Mouse (Mus musculus) Muller cell, postnatal 12 days (primary cell): ENCODE measurements at regions not wholly inside any gene's neighbourhood (a gene's known extent, or its start where the extent isn't known, plus 50 kb on each side); places are given as distances from the start of the nearest gene placed in this dataset.

Experiments
- DNase-seq: peaks from one replicate; pipeline ENCODE4 v3.0.0-alpha.2; 2015; ENCODE audit errors: inconsistent ontology term

- DNase-seq: no peak
Measured at GRCm38 (mm10) chr12:54454606-54455005, 201.8 kb downstream of the Sptssa start.

DNA sequence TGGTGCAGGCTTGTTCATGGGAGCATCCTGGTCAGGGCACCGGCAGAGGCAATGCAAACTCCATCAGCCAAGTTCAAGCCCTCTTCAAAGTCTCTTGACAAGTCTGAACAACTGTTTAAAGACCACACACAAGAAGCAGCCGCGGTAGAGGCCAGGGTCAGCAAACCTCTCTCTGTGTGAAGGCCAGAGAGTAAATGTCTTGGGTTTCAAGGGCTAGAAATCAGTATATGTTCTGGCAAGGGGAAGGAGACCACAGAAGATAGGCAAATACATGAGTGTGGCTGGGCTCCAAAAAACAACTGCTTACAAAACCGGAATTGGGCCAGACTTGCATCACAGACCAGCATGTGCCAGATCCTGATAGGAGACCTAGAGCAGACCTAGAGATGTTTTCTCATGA, 203.0 kb downstream of the Sptssa start:
- DNase-seq: no peak

- DNase-seq: no peak
Measured at GRCm38 (mm10) chr12:54450369-54450768, 206.0 kb downstream of the Sptssa start.

DNA sequence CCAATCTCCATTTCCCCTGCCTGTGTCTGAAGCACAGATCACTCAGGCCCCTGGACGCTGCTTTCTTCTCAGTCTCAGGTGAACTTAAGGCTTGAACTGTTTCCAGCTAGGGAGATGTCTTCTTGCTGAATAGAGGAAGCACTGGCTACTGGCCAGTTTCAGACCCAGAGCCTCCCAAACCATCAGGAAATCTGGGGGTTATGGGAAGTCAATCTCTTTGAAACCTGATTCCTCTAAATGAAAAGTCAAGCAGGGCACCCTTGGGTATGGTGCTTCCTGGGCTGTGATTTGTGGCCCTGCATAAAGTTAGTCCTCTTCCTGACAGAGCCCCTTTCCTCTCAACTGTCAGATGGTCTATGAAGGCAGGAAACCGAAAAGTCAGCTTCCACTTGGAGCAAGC, 208.2 kb downstream of the Sptssa start:
- DNase-seq: no peak

DNA sequence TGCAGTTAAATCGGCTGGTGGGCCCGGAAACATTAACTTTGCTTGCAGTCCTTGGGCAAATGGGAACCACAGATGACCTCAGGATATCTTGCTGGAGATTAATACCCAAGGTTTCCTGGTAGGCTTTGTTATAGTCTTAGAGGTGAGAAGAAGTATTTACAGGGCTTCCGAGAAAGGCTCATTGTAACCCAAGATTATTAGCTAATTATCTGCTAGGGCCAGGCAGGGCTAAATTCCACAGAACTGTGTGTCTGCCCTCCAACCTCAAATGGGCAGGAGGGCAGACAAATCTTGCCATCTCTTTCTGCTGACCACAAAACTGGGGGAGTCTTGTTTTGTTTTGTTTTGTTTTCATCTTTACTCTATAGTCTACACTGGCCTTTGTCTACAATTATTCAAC, 209.0 kb downstream of the Sptssa start:
- DNase-seq: no peak

DNA sequence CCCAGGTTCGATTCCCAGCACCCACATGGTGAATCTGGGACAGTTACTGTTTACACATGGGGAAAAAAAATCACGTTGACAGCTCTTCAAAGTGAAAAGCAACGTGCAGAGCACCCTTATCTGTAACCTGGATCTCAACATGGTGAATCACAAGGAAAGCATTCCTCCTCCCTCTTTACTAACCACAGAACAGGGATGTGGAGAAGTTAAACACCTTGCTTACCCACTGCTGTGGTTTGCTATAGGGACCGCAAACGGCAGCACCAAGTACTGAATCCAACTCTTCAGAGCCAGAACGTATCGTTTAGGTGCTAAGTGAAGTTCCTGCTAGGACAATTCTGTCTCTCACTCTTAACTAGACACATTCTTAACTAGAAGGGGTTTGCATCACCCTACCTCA, 210.0 kb downstream of the Sptssa start:
- no peak for DNase-seq

DNA sequence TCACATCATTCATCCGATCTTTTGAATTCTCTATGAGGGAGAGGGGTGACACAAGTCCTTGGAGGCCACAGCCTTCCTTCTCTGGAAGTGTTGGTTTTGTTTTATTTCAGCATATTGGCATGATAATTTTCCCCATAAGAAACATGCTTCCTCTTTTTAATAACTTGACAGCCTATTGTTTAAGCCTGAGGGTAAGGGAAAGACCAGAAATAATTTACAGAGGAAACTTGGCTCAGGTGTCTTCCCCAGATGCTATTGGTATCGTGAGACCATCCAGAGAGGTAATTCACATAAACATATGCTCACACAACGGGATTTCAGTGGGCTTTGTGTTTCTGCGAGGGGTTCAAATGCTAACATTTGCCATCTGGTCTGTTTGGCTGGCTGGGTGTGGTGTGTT, 212.0 kb downstream of the Sptssa start:
- no peak for DNase-seq

DNA sequence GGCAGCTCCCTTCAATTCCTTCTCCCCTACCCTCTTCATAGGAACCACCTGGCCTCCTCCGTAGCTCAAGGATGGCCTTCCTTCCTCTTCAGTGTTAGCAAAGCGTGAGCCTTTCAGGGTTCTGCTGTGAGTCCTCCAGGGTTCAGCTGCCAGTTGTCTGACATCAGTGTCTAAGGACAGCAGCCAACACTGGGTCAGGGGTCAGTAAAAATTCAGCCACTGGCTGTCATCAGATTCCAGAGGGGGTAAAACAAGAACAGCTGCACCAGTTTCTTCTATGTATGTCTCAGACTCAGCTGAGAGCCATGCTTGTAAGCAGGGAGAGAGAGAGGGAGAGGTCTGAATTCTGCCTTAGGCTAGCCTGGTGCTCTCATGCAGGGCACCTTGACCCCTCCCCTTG, 213.1 kb downstream of the Sptssa start:
- no peak for DNase-seq

DNA sequence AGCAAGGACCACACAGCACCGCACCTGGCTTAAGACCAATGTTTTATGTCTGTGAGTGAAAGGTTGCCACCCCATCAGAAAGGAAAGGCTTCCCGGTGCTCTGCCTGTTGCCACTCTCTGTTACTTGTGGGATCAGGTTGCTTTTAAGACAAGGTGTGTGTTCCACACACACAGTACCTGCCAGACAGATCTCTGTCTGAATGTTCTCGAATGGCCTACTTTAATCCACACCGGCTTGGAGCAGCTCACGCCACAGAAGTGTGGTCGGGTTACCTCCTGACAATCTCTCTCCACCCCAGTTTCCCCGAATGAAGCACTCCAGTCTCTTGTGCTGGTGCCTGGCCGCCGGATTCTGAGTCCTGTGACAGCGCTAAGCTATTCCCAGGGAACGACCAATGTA, 214.0 kb downstream of the Sptssa start:
- no peak for DNase-seq

DNA sequence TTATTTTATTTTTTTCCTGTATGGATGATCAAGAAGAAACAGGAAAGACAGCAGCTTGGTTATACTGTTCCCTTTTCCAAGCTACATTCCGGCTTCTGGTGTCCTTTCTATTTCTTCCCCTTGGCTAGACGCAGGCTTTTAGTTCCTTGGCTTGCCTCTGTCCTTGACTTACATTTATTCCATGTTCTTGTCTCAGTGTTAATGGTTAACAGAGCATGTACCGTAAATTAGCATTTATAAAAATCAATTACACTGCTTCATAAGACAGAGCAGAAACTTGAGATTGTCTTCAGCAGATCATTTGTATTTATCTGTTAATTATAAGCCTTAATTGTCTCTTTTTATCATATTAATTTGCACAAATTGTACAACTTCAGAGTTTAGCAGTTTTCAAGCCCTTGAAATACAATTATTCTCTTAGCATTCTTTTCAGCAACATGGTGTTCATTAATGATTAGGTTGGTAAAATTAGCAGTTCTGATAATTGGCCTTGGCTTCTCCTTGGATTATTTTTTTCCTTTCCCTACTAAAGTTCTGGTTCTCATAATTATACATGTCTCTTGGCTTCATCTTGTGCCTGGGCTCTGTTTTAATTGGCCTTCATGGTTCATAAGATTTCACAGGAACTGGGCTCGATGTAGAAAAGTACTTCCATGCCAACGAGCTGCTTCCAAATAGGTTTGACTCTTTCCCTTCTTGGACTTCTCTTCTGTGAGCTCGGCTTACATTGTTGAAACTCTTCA, 215.4 kb downstream of the Sptssa start:
- no peak for DNase-seq

DNA sequence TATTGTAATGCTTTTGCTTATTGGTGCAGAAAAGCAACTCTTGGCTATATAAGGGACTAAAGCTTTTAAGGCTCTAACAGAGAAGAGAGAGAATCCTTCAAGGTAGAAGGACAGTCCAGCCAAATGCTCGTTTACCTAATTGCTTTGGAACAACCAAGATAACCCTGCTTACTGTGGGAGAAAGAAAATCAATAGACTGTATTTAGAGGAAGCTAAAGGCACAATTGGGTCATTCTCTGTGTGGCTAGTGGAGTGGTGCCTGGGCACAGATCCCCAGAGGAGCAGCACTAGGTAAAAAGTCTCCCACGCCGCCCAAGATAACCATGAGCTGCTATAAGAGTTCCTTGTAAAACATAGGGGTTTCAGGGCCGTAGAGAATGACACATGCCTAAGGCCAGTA, 217.6 kb downstream of the Sptssa start:
- DNase-seq: no peak

- peak; percentile 51 for DNase-seq
Measured at GRCm38 (mm10) chr12:54425236-54425635, 221.6 kb upstream of the Egln3 start.

DNA sequence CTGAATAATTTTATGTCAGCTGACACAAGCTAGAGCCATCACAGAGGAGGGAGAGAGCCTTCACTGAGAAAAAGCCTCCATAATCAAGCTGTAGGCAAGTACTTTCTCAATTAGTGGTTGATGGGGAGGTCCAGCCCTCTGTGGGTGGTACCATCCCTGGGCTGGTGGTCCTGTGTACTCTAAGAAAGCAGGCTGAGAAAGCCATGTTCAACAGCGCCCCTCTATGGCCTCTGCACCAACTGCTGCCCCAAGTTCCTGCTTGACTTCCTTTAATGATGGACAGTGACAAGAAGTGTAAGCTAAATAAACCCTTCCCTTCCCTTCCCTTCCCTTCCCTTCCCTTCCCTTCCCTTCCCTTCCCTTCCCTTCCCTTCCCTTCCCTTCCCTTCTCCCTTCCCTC, 211.2 kb upstream of the Egln3 start:
- DNase-seq: no peak

- no peak for DNase-seq
Measured at GRCm38 (mm10) chr12:54414201-54414600, 210.5 kb upstream of the Egln3 start.

- DNase-seq: peak; percentile 51
Measured at GRCm38 (mm10) chr12:54410038-54410605, 206.5 kb upstream of the Egln3 start.

DNA sequence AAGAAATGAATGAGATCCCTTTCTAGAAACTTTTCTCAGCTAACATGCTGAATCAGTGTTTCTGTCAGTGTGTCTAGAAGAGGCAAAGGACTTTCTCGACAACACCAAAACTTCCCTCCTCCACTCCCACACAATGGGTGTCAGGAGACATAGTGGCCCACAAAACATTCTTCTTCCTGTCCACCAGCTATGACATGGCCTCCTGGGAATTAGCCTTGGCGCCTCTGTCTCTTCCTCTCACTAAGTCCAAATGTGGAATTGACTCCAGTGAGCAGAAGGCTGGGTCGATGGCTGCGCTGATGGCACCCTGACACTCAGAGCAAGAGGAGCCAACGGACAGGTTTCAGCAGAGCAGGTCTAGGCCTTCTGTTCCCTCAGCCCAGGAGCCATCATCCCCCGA, 205.2 kb upstream of the Egln3 start:
- no peak for DNase-seq

DNA sequence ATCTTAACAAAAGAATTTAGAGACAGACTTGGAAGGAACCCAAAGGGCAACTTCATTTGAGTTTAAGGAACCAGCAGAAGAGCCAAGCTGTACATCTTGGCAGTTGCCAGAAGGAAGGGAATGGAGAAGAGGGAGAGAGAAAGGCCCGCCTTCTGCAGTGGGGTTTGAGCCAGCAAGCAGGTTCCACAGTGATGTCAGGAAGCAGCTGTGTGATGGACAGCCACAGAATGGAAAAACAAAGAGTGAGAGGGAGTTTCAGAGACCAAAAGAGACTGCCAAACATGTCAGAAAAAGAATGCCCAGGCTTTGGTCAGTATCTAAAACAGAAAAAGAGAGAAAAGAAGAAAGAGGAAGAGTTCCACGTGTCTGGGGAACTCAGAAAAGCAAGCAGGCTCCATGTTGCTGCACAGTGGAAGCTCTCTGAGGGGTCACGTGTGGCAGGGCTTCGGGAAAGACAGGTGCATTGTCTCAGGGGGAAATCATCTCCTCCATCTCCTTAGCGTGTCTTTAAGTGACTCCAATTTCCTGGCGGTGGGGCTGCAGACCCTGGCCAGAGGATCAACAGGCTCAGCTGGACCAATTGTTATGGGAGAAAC, 203.7 kb upstream of the Egln3 start:
- DNase-seq: no peak

- DNase-seq: peak; percentile 48
Measured at GRCm38 (mm10) chr12:54405066-54405465, 201.4 kb upstream of the Egln3 start.

DNA sequence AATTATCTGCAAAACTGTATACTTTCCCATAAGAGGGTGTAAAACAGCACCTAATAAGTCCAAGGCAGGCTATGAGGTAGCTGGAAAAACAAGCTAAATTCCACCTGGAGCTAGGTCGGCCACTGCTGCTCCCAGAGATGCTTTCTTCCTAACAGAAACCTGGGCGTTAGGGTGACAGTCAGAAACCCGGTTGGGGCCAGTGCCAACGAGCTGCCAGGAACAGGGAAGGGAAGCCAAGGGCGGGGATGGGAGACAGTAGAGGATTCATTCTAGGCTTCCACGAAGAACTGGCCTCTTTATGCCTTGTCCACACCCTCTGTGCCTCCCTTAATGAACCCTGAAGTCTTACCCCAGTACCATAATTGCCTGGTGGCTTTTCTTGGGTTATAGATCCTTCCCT, 198.9 kb upstream of the Egln3 start:
- no peak for DNase-seq

DNA sequence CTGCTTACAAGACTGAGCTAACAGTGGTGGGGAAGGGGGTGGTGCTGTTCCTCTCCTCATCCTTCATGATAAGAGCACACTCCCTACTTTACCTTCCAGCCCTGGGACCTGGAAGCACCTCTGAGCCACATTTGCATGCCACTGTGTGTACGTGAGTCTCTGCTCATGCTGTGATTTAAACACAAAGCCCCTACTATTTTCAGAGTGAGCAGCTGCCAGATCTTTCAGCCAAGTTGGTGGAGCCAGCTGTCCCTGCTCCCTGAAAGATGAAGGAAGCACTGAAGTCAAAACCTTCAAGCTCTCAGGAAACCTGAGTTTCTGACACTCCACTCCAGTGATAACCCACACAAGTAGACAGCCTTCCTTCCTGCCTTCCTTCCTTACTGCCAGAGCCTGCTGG, 198.0 kb upstream of the Egln3 start:
- no peak for DNase-seq

DNA sequence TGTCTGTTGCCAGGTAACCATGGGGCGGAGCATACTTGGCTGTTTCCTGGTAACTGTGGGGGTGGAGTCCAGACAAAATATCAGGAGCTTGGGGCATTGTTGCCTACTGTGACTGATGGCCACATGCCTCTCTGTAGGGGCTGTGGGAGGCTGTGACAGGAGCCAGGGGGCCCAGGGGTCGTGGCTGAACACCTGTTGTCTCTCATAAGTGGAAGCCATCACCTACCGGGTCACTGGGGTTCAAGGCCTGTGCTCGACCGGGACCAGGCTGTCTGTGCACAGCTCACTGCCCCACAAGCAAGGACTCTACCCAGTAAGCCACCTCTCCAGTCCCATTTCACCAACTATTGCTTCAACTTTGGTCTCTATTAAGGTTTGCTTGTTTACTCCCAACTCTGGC, 196.4 kb upstream of the Egln3 start:
- DNase-seq: no peak

DNA sequence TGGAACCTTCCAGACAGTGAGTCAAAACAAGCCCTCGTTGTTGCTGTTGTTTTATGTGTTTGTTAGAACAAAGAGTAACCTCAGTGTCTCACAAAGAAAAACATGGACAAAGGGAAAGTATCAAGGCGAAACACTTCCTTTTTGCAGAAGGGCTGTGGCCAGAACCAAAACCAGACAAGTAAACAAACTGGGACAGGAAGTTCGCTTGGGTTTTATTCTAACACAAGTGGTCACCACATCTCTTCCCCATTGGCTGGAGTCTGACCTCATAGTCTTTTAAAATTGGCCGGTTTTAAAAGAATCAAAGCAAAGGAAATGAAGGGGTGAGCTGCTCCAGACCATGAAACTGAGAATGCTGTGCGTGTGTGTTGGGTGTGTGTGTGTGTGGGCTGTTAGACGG, 194.4 kb upstream of the Egln3 start:
- no peak for DNase-seq

DNA sequence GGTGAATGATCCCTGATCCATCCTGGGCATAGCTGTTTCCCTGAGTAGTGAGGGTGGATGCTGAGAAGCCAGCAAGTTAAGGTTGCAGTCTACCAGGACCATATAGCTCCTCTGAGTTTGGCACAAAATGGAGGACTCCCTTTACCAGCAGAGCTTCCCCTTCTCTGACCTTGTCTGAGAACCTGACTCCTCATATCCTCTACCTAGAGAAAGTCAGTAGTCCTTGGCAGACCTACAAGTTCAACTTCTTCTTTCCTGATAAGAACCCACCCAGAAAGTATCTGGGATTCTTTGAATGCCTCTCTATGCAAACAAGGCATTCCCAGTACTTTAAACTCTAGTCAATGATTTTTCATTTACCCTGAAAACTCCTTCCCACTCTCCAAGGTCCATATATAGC, 193.3 kb upstream of the Egln3 start:
- DNase-seq: no peak

- no peak for DNase-seq
Measured at GRCm38 (mm10) chr12:54396341-54396740, 192.7 kb upstream of the Egln3 start.
